Mouse (Mus musculus) heart, embryonic 10.5 days (tissue): ENCODE measurements around the gene Ermap. TPM values are rescaled to one million over a fixed set of nuclear protein-coding genes. Genes with fewer than 3 reads are reported as not detected.

Source experiments
- DNase-seq: peaks from one replicate; pipeline ENCODE4 v3.0.0-alpha.2; 2017; ENCODE audit warnings: low spot score
- H3K27ac ChIP-seq: fragments of 300-500 bp; sonication (generic); 2 replicates; pipeline ENCODE4 v1.5.1; 2016; ENCODE audit warnings: mild to moderate bottlenecking
- H3K27me3 ChIP-seq: fragments of 300-500 bp; sonication (generic); 2 replicates; pipeline ENCODE4 v1.6.1; 2016; ENCODE audit warnings: mild to moderate bottlenecking; ENCODE audit not compliant: poor library complexity, insufficient read depth, severe bottlenecking
- H3K36me3 ChIP-seq: fragments of 300-500 bp; sonication (generic); 2 replicates; pipeline ENCODE4 v1.6.1; 2016; ENCODE audit warnings: mild to moderate bottlenecking, moderate library complexity
- H3K4me1 ChIP-seq: fragments of 300-500 bp; sonication (generic); 2 replicates; pipeline ENCODE4 v1.6.1; 2016; ENCODE audit warnings: mild to moderate bottlenecking
- H3K4me3 ChIP-seq: fragments of 300-500 bp; sonication (generic); 2 replicates; pipeline ENCODE4 v1.5.1; 2016; ENCODE audit warnings: mild to moderate bottlenecking, moderate library complexity
- H3K9me3 ChIP-seq: fragments of 300-500 bp; sonication (generic); 2 replicates; pipeline ENCODE4 v1.6.1; 2016; ENCODE audit warnings: mild to moderate bottlenecking, moderate library complexity
- whole genome bisulfite sequencing: fragments of 180-500 bp; shearing (Covaris S2); methylation state at CpG from one replicate; pipeline ENCODE4 v1.1.7; 2016; 5-methylcytosine and 5-hydroxymethylcytosine counted together
- microRNA counts: library from miRNA; unstranded; fragments of <30 nt; microRNA quantifications from one replicate; lab custom pipeline; 2017
- microRNA-seq: library from miRNA; unstranded; fragments of <30 nt; microRNA quantifications from one replicate; pipeline ENCODE4, GENCODE M21; 2017
- polyA plus RNA-seq: library from polyadenylated mRNA; unstranded; fragments of >200 nt; fragmentation: Nextera tagmentation; extraction: Ambion mirVana; gene quantifications from 2 replicates; pipeline ENCODE4 v1.2.1, GENCODE M21; 2016

Gene Ermap
- polyA plus RNA-seq, 1 experiment from 2014 or later, result 26.6 TPM

GRCm38 (mm10) chr4:119127229-119127628 is 62.6 kb downstream of the Ermap start:
- H3K27ac ChIP-seq, result peak overlapping the region; percentile 65
- no peak overlapping the region for H3K4me3 ChIP-seq
- no peaks in the 10 kb centered on the region for H3K9me3 ChIP-seq
- peaks cover 98% of the 10 kb centered on the region for H3K36me3 ChIP-seq
- 52% methylated on average over 6 of the region's 6 CpGs for WGBS
- no peak for DNase-seq
- no peaks in the 10 kb centered on the region for H3K27me3 ChIP-seq
- peaks cover 69% of the 10 kb centered on the region for H3K4me1 ChIP-seq

GRCm38 (mm10) chr4:119125577-119126270 is 64.1 kb downstream of the Ermap start:
- H3K9me3 ChIP-seq, result no peaks in the 10 kb centered on the region
- DNase-seq, result no peak
- H3K27me3 ChIP-seq, result no peaks in the 10 kb centered on the region
- H3K4me3 ChIP-seq, result no peak overlapping the region
- WGBS, result 68% methylated on average over 9 of the region's 9 CpGs
- peaks cover 98% of the 10 kb centered on the region for H3K36me3 ChIP-seq
- H3K4me1 ChIP-seq, result peaks cover 84% of the 10 kb centered on the region
- H3K27ac ChIP-seq, result peak overlapping the region; percentile 65; the same call in 1 of the 2 replicates

MicroRNA genes within 50 kb of the gene (microRNA counts, 519-probe panel; counts per million panel counts)
- not detected for microRNA mmu-miR-1957 (lab: Ali Mortazavi, UCI)

Small RNAs within 50 kb of the gene (microRNA-seq; reads per million reads assigned to microRNA genes)
- not detected for gene Mir1957a

Other genes with a start within 250 kb of the Ermap start
- not detected in 2 replicates for gene Lao1, start 228.4 kb downstream of the Ermap start, polyA plus RNA-seq
- 549 and 607 TPM in 2 replicates for gene Slc2a1, start 81.3 kb downstream of the Ermap start, polyA plus RNA-seq
- 8.1 and 10.0 TPM in 2 replicates for gene Zfp691, start 15.8 kb downstream of the Ermap start, polyA plus RNA-seq
- 126 and 154 TPM in 2 replicates for gene Svbp, start 5.3 kb upstream of the Ermap start, polyA plus RNA-seq
- not detected in 2 replicates for gene Tmem269, start 28.2 kb upstream of the Ermap start, polyA plus RNA-seq
- 35.8 and 44.0 TPM in 2 replicates for gene AU022252, start 42.7 kb upstream of the Ermap start, polyA plus RNA-seq
- 29.1 and 29.6 TPM in 2 replicates for gene P3h1, start 42.9 kb upstream of the Ermap start, polyA plus RNA-seq
- gene Cldn19, start 65.4 kb upstream of the Ermap start, polyA plus RNA-seq, result 0.16 TPM in 1 of 2 replicates, not detected in the other
- gene Ybx1, start 104.6 kb upstream of the Ermap start, polyA plus RNA-seq, result 712 and 1,091 TPM in 2 replicates
- 70.6 and 98.8 TPM in 2 replicates for gene Ppih, start 130.5 kb upstream of the Ermap start, polyA plus RNA-seq
- gene Ccdc30, start 225.5 kb upstream of the Ermap start, polyA plus RNA-seq, result 3.1 and 3.6 TPM in 2 replicates
- gene Ppcs, start 232.4 kb upstream of the Ermap start, polyA plus RNA-seq, result 30.4 and 33.5 TPM in 2 replicates
- 0.15 and 0.34 TPM in 2 replicates for gene Zmynd12, start 232.8 kb upstream of the Ermap start, polyA plus RNA-seq